Mouse (Mus musculus) spleen, adult 2 months (tissue): ENCODE results near the gene Rpl19. TPM values are rescaled to one million over a fixed set of nuclear protein-coding genes. Genes with fewer than 3 reads are reported as not detected.

Source experiments
- DNase-seq, 2 experiments: peaks; one replicate each; pipeline versions ENCODE4 v3.0.0 to v3.0.0-alpha.2; 2012 to 2021; ENCODE audit warnings: low spot score in 2 of 2, low read depth in 1 of 2
- H3K27ac ChIP-seq: fragments of 200-500 bp; 2 replicates; pipeline ENCODE4 v1.5.1; 2012; ENCODE audit warnings: low read length, inconsistent platforms; ENCODE audit not compliant: insufficient read depth
- H3K27me3 ChIP-seq: fragments of 200-500 bp; 2 replicates; pipeline ENCODE4 v1.6.1; 2012; ENCODE audit warnings: mild to moderate bottlenecking, moderate library complexity, low read length, inconsistent platforms; ENCODE audit not compliant: control insufficient read depth, insufficient read depth
- H3K36me3 ChIP-seq: fragments of 200-500 bp; 2 replicates; pipeline ENCODE4 v1.6.1; 2012; ENCODE audit warnings: mild to moderate bottlenecking, low read length, inconsistent platforms; ENCODE audit not compliant: control insufficient read depth, insufficient read depth
- H3K4me1 ChIP-seq: fragments of 200-500 bp; 2 replicates; pipeline ENCODE4 v1.6.1; 2011; ENCODE audit warnings: inconsistent platforms; ENCODE audit not compliant: control insufficient read depth, insufficient read depth, insufficient read length
- H3K4me3 ChIP-seq: fragments of 200-500 bp; 2 replicates; pipeline ENCODE4 v1.5.1; 2011; ENCODE audit warnings: mild to moderate bottlenecking, inconsistent platforms; ENCODE audit not compliant: insufficient read depth, insufficient read length; ENCODE audit errors: extremely low read depth
- CTCF ChIP-seq: fragments of 200-500 bp; IDR thresholded peaks from 2 replicates; pipeline ENCODE4 v1.5.1; 2011; ENCODE audit warnings: mild to moderate bottlenecking, inconsistent platforms; ENCODE audit not compliant: insufficient read depth, insufficient read length, insufficient replicate concordance; ENCODE audit errors: extremely low read depth
- POLR2A ChIP-seq: fragments of 200-500 bp; IDR thresholded peaks from 2 replicates; pipeline ENCODE4 v1.6.1; 2011; ENCODE audit warnings: low read depth, low read length, inconsistent platforms
- WGBS: fragments of 180-500 bp; shearing (Covaris S2); methylation state at CpG from one replicate; pipeline ENCODE4 v1.1.7; 2018; 5-methylcytosine and 5-hydroxymethylcytosine counted together
- polyA plus RNA-seq: library from polyadenylated mRNA; depleted of rRNA; stranded (reverse); fragments of >200 nt; gene quantifications from 2 replicates; pipeline ENCODE4 v1.2.3, GENCODE M21; 2012

Rpl19 gene
- polyA plus RNA-seq, 1 experiment = 555 TPM

DNA sequence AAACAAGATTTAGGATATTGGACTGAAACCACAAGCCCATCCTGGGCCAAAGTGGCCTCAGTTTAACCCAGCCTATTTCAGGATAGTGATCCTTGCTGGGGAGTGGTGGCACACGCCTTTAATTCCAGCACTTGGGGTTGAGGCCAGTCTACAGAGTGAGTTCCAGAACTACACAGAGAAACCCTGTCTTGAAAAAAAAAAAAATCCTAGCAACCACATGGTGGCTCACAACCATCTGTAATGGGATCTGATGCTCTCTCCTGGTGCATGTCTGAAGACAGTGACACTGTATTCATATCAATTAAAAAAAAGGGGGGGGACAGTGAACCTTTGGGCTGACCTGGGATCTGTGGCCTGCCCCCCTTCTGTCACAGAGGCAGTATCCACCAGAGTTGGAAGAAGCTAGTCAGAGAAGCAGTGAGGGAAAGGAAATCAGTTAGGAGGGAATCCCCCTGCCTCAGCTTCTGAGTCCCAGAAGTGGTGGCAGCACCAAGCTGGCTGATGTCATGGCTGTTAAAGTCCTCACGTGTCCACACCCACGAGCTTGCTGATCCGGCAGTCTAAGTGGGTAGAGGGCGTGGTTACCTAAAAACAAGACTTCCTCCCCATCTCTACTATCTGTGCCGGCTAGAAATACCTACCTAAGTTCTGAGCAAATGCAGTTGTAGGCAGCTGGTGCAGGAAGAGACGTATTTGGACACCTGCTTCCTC is 27.5 kb upstream of the Rpl19 start:
- TF ChIP-seq POLR2A = peak; percentile 65
- no peak for TF ChIP-seq CTCF
- Histone ChIP-seq H3K27me3 (no peaks in the 10 kb centered on the region), H3K36me3 (no peaks in the 10 kb centered on the region), H3K4me3 (no peak overlapping the region), H3K4me1 (peaks cover 56% of the 10 kb centered on the region), H3K27ac (peak overlapping the region; percentile 98)
- peak; percentile 73 to 97 for DNase-seq
- 7% methylated on average over 7 of the region's 7 CpGs for WGBS

DNA sequence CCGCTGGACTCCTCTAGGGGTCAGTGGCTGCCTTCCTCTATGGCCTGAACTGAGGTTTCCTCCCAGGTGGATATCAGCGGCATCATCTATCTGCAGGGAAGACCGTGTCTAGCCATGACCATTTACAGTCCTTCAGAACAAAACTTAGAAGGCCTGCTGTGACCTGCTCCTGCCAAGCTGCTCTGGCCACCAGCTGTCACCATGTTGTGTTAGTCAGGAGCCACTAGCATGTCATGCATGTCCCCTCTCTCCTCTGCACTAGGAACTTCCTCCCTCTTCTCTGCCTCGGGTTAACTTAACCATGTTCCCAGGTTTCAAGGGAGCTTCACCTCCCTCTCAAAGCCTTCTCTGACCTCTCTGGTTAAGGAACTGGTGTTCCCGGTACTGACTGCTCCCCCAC is 26.8 kb upstream of the Rpl19 start:
- TF ChIP-seq CTCF = no peak
- TF ChIP-seq POLR2A = no peak
- H3K4me1 ChIP-seq = peaks cover 51% of the 10 kb centered on the region
- H3K36me3 ChIP-seq = no peaks in the 10 kb centered on the region
- peak overlapping the region; percentile 5; the same call in 1 of the 2 replicates for H3K4me3 ChIP-seq
- H3K27me3 ChIP-seq = no peaks in the 10 kb centered on the region
- DNase-seq = no peak
- H3K27ac ChIP-seq = peak overlapping the region; percentile 98
- WGBS = 10% methylated on average over 5 of the region's 5 CpGs

DNA sequence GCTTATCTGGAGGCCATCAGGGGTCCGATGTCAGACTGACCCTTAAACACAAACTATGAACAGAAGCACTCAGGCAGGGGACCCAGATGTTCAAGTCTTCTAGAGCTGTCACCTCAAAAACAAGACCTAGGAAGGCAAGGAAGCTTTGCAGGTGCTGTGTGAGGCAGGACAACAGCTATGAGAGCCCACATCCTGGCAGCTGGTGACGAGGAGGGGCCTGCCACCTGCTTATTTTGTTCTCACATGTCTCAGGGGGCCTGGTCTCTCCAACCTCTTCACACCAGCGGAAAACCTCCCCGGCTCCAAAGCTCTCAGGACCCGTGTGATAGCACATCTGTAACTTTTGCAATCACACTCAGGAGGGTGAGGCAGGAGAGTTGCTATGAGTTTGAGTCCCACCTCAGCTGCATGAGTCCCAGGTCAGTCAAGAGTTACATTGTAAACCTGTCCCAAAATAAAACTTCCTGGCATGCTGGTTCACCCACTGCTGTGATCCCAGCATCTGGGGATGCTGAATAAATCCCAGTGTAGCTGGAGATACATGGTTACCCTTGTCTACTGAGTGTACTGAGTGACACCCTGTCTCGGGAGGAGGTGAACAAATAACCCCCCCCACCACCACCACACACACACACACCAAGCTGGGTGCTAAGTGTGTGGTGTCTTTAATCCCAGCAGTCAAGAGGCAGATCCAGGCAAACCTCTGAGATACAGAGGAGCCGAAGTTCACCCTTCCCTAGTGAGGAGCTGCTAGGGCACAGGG is 26.0 kb upstream of the Rpl19 start:
- H3K4me1 ChIP-seq = peaks cover 51% of the 10 kb centered on the region
- no peaks in the 10 kb centered on the region for H3K27me3 ChIP-seq
- no peak for TF ChIP-seq CTCF
- peak; percentile 4; the same call in 1 of the 2 replicates for TF ChIP-seq POLR2A
- H3K4me3 ChIP-seq = no peak overlapping the region
- peak overlapping the region; percentile 98 for H3K27ac ChIP-seq
- no peaks in the 10 kb centered on the region for H3K36me3 ChIP-seq
- 11% methylated on average over 7 of the region's 7 CpGs for WGBS
- peak; percentile 80 to 88 for DNase-seq

DNA sequence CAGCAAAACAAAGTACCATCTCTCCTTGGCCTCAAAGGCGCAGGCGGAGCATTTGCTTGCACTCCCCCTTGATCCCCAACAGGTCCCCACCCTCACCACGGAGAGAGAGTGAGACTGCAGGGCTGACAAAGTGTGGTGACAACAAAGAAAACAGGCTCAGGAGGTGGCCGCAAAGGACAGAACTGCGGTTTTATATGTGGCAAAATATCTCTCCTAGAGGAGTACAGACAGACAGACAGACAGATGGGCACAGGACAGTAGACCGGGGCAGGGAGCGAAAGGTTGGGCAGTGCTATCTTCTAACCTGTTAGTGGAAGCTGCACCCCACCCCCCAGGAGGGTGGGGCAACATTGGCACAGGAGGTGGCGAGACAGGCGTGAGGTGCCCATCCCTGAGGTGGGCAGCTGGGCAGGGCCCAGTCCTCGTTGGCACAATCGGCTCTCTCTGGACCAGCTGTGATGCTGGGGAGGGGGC is 25.1 kb upstream of the Rpl19 start:
- 16% methylated on average over 11 of the region's 11 CpGs for WGBS
- H3K4me3 ChIP-seq = no peak overlapping the region
- DNase-seq = peak in 1 of 2 experiments; percentile 56
- TF ChIP-seq CTCF = no peak
- TF ChIP-seq POLR2A = no peak
- H3K36me3 ChIP-seq = no peaks in the 10 kb centered on the region
- no peaks in the 10 kb centered on the region for H3K27me3 ChIP-seq
- peaks cover 50% of the 10 kb centered on the region for H3K4me1 ChIP-seq
- peak overlapping the region; percentile 89 for H3K27ac ChIP-seq

DNA sequence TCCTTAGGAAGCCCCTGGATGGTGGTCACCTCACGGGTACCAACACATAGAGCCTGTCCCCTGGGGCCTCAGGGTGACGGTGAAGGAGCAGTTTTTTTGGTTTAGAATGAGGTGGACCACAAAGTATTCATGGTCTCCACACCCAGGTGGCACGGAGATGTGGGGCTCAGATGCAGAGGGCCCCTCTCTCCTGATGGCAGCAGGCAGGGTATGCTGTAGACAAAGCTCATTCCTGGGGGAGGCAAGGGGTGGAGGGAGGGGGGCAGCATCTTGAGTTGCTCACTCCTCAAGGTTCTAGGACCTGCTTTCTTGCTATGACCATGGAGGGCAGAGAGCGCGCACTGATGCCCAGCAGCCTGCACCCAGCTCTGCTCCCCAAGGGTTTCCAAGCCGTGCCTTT is 24.5 kb upstream of the Rpl19 start:
- 38% methylated on average over 6 of the region's 6 CpGs for WGBS
- no peaks in the 10 kb centered on the region for H3K27me3 ChIP-seq
- TF ChIP-seq CTCF = no peak
- no peak for TF ChIP-seq POLR2A
- H3K36me3 ChIP-seq = no peaks in the 10 kb centered on the region
- H3K27ac ChIP-seq = peak overlapping the region; percentile 89
- no peak overlapping the region; the same call in 1 of the 2 replicates for H3K4me3 ChIP-seq
- H3K4me1 ChIP-seq = peaks cover 47% of the 10 kb centered on the region
- no peak for DNase-seq

DNA sequence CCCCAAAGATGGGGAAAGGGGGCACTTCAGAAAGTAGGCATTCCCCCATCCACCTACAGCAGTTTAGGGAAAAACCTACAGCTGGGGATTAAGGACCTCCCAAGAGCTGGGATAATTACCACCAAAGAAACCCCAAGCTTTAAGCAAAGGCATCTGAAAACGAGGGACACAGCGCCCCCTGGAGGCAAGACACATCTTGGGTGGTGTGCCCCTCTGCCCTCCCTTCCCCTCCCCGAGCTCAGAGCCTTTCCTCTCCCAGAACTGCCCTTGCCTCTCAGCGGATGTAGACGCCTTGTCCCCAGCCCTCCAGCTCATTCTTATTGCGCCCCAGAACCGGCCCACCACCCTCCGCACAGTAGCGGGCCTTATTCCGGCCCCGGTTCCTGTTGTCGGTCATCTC is 23.9 kb upstream of the Rpl19 start:
- WGBS = 44% methylated on average over 12 of the region's 12 CpGs
- H3K27ac ChIP-seq = peak overlapping the region; percentile 33; the same call in 1 of the 2 replicates
- DNase-seq = peak; percentile 75 to 86
- no peaks in the 10 kb centered on the region for H3K36me3 ChIP-seq
- peaks cover 42% of the 10 kb centered on the region for H3K4me1 ChIP-seq
- H3K27me3 ChIP-seq = no peaks in the 10 kb centered on the region
- TF ChIP-seq CTCF (peak; percentile 95), POLR2A (no peak)
- peak overlapping the region; percentile 13; the same call in 1 of the 2 replicates for H3K4me3 ChIP-seq
